Mouse (Mus musculus) brain, embryonic 14.5 days (tissue): ENCODE results near the gene Ccno.

Experiments used
- CTCF ChIP-seq: fragments of 200-500 bp; IDR thresholded peaks from 2 replicates; pipeline ENCODE4 v1.5.1; 2012; ENCODE audit warnings: inconsistent platforms, mild to moderate bottlenecking, moderate library complexity, borderline replicate concordance; ENCODE audit not compliant: insufficient read depth, insufficient read length; ENCODE audit errors: extremely low read depth
- POLR2A ChIP-seq: fragments of 200-500 bp; IDR thresholded peaks from 2 replicates; pipeline ENCODE4 v1.6.1; 2012; ENCODE audit warnings: mild to moderate bottlenecking, inconsistent platforms, borderline replicate concordance; ENCODE audit not compliant: poor library complexity, insufficient read depth, insufficient read length, severe bottlenecking; ENCODE audit errors: extremely low read depth

DNA sequence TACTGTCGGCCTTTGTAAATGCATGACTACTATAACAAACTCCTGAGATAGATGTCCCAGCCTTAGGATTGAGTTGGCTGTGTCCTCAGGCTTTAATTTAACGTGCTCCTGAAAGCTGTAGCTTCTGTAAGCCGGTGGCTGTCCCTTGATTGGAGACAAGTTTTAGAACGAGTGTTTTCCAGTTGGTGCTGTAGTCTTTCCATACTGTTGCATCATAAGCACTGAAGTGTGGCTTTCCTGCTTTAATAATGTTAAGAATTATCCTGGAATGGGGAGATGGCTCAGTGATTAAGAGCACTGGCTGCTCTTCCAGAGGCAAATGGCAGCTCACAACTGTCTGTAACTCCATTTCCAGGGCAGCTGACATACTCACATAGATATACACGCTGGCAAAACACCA is 20.3 kb upstream of the Ccno start:
- no peak for TF ChIP-seq POLR2A
- TF ChIP-seq CTCF: no peak
